Mouse (Mus musculus) intestine, embryonic 16.5 days (tissue): ENCODE measurements around the gene Pla2g15. TPM values are rescaled to one million over a fixed set of nuclear protein-coding genes. Genes with fewer than 3 reads are reported as not detected.
A peak's percentile ranks its signal among the peaks of the same experiment; 100 is the strongest.
"Not testable (repeated sequence)": the region's sequence is repeated elsewhere in the genome, so short reads cannot be mapped to it uniquely, and the experiment has no call there.

Experiments used
- ATAC-seq: fragments of 200-750 bp; cut with Nextera tagmentation; 2 replicates; pipeline ENCODE4 v1.8.0; 2017; ENCODE audit warnings: moderate TSS enrichment, moderate library complexity
- H3K27ac ChIP-seq: fragments of 300-500 bp; sonication (generic); 2 replicates; pipeline ENCODE4 v1.5.1; 2014; ENCODE audit warnings: mild to moderate bottlenecking, low read length
- H3K27me3 ChIP-seq: fragments of 300-500 bp; sonication (generic); replicated peaks from 2 replicates; pipeline ENCODE4 v1.6.1; 2014; ENCODE audit warnings: low read length, control low read depth, mixed read lengths; ENCODE audit not compliant: control insufficient read depth, insufficient read depth
- H3K36me3 ChIP-seq: fragments of 300-500 bp; sonication (generic); 2 replicates; pipeline ENCODE4 v1.6.1; 2014; ENCODE audit warnings: low read length, control low read depth; ENCODE audit not compliant: control insufficient read depth, insufficient read depth
- H3K4me1 ChIP-seq: fragments of 300-500 bp; sonication (generic); 2 replicates; pipeline ENCODE4 v1.6.1; 2014; ENCODE audit warnings: low read length, control low read depth, mixed read lengths; ENCODE audit not compliant: control insufficient read depth, insufficient read depth
- H3K4me2 ChIP-seq: fragments of 300-500 bp; sonication (generic); 2 replicates; pipeline ENCODE4 v1.6.1; 2014; ENCODE audit warnings: low read depth, low read length, control low read depth
- H3K4me3 ChIP-seq: fragments of 300-500 bp; sonication (generic); 2 replicates; pipeline ENCODE4 v1.5.1; 2014; ENCODE audit warnings: mild to moderate bottlenecking, low read length
- H3K9ac ChIP-seq: fragments of 300-500 bp; sonication (generic); 2 replicates; pipeline ENCODE4 v1.6.1; 2014; ENCODE audit warnings: low read depth, low read length
- H3K9me3 ChIP-seq: fragments of 300-500 bp; sonication (generic); 2 replicates; pipeline ENCODE4 v1.6.1; 2016; ENCODE audit warnings: low read length, control low read depth; ENCODE audit not compliant: control insufficient read depth
- WGBS: fragments of 180-500 bp; shearing (Covaris S2); extraction: QIAGEN DNeasy Blood & Tissue Kit; methylation state at CpG from one replicate; pipeline ENCODE4 v1.1.7; 2014; 5-methylcytosine and 5-hydroxymethylcytosine counted together
- polyA plus RNA-seq: library from polyadenylated mRNA; unstranded; fragments of >200 nt; fragmentation: Nextera tagmentation; extraction: Ambion mirVana; gene quantifications from 2 replicates; pipeline ENCODE4 v1.2.1, GENCODE M21; 2015

The Pla2g15 gene
- polyA plus RNA-seq, 1 experiment from 2014 or later, result 10.7 TPM

- H3K36me3 ChIP-seq, H3K27me3 ChIP-seq, H3K27ac ChIP-seq, ATAC-seq, H3K4me3 ChIP-seq, H3K4me2 ChIP-seq, H3K9ac ChIP-seq, H3K4me1 ChIP-seq, H3K9me3 ChIP-seq: not testable (repeated sequence)
- 80% methylated on average over 3 of the region's 3 CpGs for WGBS
Measured at GRCm38 (mm10) chr8:106199596-106199995, 49.4 kb downstream of the Pla2g15 start.

GRCm38 (mm10) chr8:106210035-106210731 lies 60.0 kb downstream of the Pla2g15 start:
- no peaks in the 10 kb centered on the region for H3K27me3 ChIP-seq
- WGBS, result under 1% methylated on average over 35 of the region's 35 CpGs
- H3K4me2 ChIP-seq, result peak overlapping the region; percentile 68
- peaks cover 15% of the 10 kb centered on the region for H3K36me3 ChIP-seq
- H3K27ac ChIP-seq, result peak overlapping the region; percentile 97
- peak overlapping the region; percentile 94 for H3K9ac ChIP-seq
- peak; percentile 81 for ATAC-seq
- H3K9me3 ChIP-seq, result no peaks in the 10 kb centered on the region
- peaks cover 8% of the 10 kb centered on the region for H3K4me1 ChIP-seq
- peak overlapping the region; percentile 94 for H3K4me3 ChIP-seq

- peak; percentile 99 for ATAC-seq
- Histone ChIP-seq H3K4me1 (peaks cover 8% of the 10 kb centered on the region), H3K9me3 (no peaks in the 10 kb centered on the region), H3K9ac (peak within 1 kb of the TSS; percentile 94), H3K4me3 (peak within 1 kb of the TSS; percentile 94), H3K4me2 (peak within 1 kb of the TSS; percentile 68), H3K27me3 (no peaks in the 10 kb centered on the region), H3K27ac (peak within 1 kb of the TSS; percentile 97), H3K36me3 (peaks cover 12% of the 10 kb centered on the region; the same call in 1 of the 2 replicates)
- WGBS, result under 1% methylated on average over 52 of the region's 52 CpGs
Measured at GRCm38 (mm10) chr8:106210821-106211345, 60.7 kb downstream of the Pla2g15 start, which contains the start of the genes Slc7a6os and Prmt7. Gene Slc7a6os (minus strand): TSS chr8:106210935. Gene Prmt7 (plus strand): TSS chr8:106210936.

GRCm38 (mm10) chr8:106211421-106211820 lies 61.2 kb downstream of the Pla2g15 start:
- Histone ChIP-seq H3K27me3 (no peaks in the 10 kb centered on the region), H3K4me1 (peaks cover 8% of the 10 kb centered on the region), H3K9ac (peak overlapping the region; percentile 94), H3K9me3 (no peaks in the 10 kb centered on the region), H3K27ac (peak overlapping the region; percentile 97), H3K36me3 (peaks cover 12% of the 10 kb centered on the region; the same call in 1 of the 2 replicates), H3K4me2 (peak overlapping the region; percentile 60), H3K4me3 (peak overlapping the region; percentile 94)
- WGBS, result 4% methylated on average over 13 of the region's 13 CpGs
- ATAC-seq, result no peak

GRCm38 (mm10) chr8:106213959-106214358 lies 63.8 kb downstream of the Pla2g15 start:
- no peaks in the 10 kb centered on the region for H3K9me3 ChIP-seq
- no peak overlapping the region for H3K9ac ChIP-seq
- no peak overlapping the region for H3K4me3 ChIP-seq
- peaks cover 12% of the 10 kb centered on the region; the same call in 1 of the 2 replicates for H3K36me3 ChIP-seq
- H3K27me3 ChIP-seq, result no peaks in the 10 kb centered on the region
- no peak overlapping the region for H3K4me2 ChIP-seq
- H3K27ac ChIP-seq, result no peak overlapping the region
- H3K4me1 ChIP-seq, result peaks cover 8% of the 10 kb centered on the region
- ATAC-seq, result no peak
- 90% methylated on average over 3 of the region's 3 CpGs for WGBS

Other genes with a start within 250 kb of the Pla2g15 start
- gene Pskh1, start 250.0 kb upstream of the Pla2g15 start, polyA plus RNA-seq, result 25.6 and 26.6 TPM in 2 replicates
- 3.1 and 6.2 TPM in 2 replicates for gene Ctrl, start 216.5 kb upstream of the Pla2g15 start, polyA plus RNA-seq
- 115 and 116 TPM in 2 replicates for gene Psmb10, start 212.0 kb upstream of the Pla2g15 start, polyA plus RNA-seq
- gene Lcat, start 207.0 kb upstream of the Pla2g15 start, polyA plus RNA-seq, result 1.7 and 2.8 TPM in 2 replicates
- 19.4 and 21.8 TPM in 2 replicates for gene Slc12a4, start 184.3 kb upstream of the Pla2g15 start, polyA plus RNA-seq
- not detected in 2 replicates for gene Dpep3, start 171.0 kb upstream of the Pla2g15 start, polyA plus RNA-seq
- gene Dus2, start 159.1 kb upstream of the Pla2g15 start, polyA plus RNA-seq, result 17.2 and 17.6 TPM in 2 replicates
- 0.12 TPM in 1 of 2 replicates, not detected in the other for gene Dpep2nb, start 144.4 kb upstream of the Pla2g15 start, polyA plus RNA-seq
- gene Ddx28, start 138.5 kb upstream of the Pla2g15 start, polyA plus RNA-seq, result 13.7 and 15.1 TPM in 2 replicates
- gene Nfatc3, start 91.6 kb upstream of the Pla2g15 start, polyA plus RNA-seq, result 4.0 and 4.5 TPM in 2 replicates
- 35.7 and 38.9 TPM in 2 replicates for gene Esrp2, start 13.4 kb upstream of the Pla2g15 start, polyA plus RNA-seq
- gene Slc7a6, start 18.5 kb downstream of the Pla2g15 start, polyA plus RNA-seq, result 24.5 and 24.6 TPM in 2 replicates
- gene Slc7a6os, start 60.5 kb downstream of the Pla2g15 start, polyA plus RNA-seq, result 26.9 and 29.3 TPM in 2 replicates
- gene Prmt7, start 60.5 kb downstream of the Pla2g15 start, polyA plus RNA-seq, result 45.6 and 50.3 TPM in 2 replicates
- gene Smpd3, start 187.6 kb downstream of the Pla2g15 start, polyA plus RNA-seq, result 21.7 and 23.3 TPM in 2 replicates